Mouse (Mus musculus) lung, adult 2 months (tissue): ENCODE data around the gene Gpr65.

Source experiments
- CTCF ChIP-seq: fragments of 200-500 bp; IDR thresholded peaks from 2 replicates; pipeline ENCODE4 v1.5.1; 2011; ENCODE audit warnings: mild to moderate bottlenecking, low read length, control low read depth; ENCODE audit not compliant: insufficient read depth
- POLR2A ChIP-seq: fragments of 200-500 bp; IDR thresholded peaks from 2 replicates; pipeline ENCODE4 v1.6.1; 2011; ENCODE audit warnings: low read depth, mild to moderate bottlenecking, control low read depth, low read length, borderline replicate concordance; ENCODE audit errors: extremely low read depth

- TF ChIP-seq POLR2A, result no peak
- TF ChIP-seq CTCF, result no peak
Measured at GRCm38 (mm10) chr12:98268441-98269369, at the start of gene Gpr65.
